Mouse (Mus musculus) embryonic facial prominence, embryonic 11.5 days (tissue): Measurements from ENCODE around the gene Snrpd2. TPM values are rescaled to one million over a fixed set of nuclear protein-coding genes. Genes with fewer than 3 reads are reported as not detected.

Experiments
- ATAC-seq: fragments of 200-750 bp; cut with Nextera tagmentation; replicated peaks from 2 replicates; pipeline ENCODE4 v1.8.0; 2017; ENCODE audit warnings: low read depth; ENCODE audit not compliant: insufficient number of reproducible peaks, low FRiP score, low TSS enrichment
- DNase-seq: peaks from one replicate; pipeline ENCODE4 v3.0.0-alpha.2; 2015; ENCODE audit warnings: low spot score
- H3K27ac ChIP-seq: fragments of 300-500 bp; sonication (generic); replicated peaks from 2 replicates; pipeline ENCODE4 v1.5.1; 2014; ENCODE audit warnings: mild to moderate bottlenecking, low read depth, low read length, control low read depth
- H3K27me3 ChIP-seq: fragments of 300-500 bp; sonication (generic); 2 replicates; pipeline ENCODE4 v1.6.1; 2014; ENCODE audit warnings: mild to moderate bottlenecking, low read length, moderate library complexity, mixed read lengths; ENCODE audit not compliant: control insufficient read depth, insufficient read depth
- H3K36me3 ChIP-seq: fragments of 300-500 bp; sonication (generic); replicated peaks from 2 replicates; pipeline ENCODE4 v1.6.1; 2014; ENCODE audit warnings: low read depth, mild to moderate bottlenecking, low read length, moderate library complexity, mixed read lengths; ENCODE audit not compliant: control insufficient read depth, insufficient read depth
- H3K4me1 ChIP-seq: fragments of 300-500 bp; sonication (generic); 2 replicates; pipeline ENCODE4 v1.6.1; 2014; ENCODE audit warnings: low read length, mixed read lengths; ENCODE audit not compliant: control insufficient read depth, insufficient read depth
- H3K4me2 ChIP-seq: fragments of 300-500 bp; sonication (generic); 2 replicates; pipeline ENCODE4 v1.6.1; 2014; ENCODE audit warnings: low read depth, mild to moderate bottlenecking, control low read depth, low read length, moderate library complexity
- H3K4me3 ChIP-seq: fragments of 300-500 bp; sonication (generic); 2 replicates; pipeline ENCODE4 v1.5.1; 2014; ENCODE audit warnings: low read depth, low read length, control low read depth
- H3K9ac ChIP-seq: fragments of 300-500 bp; sonication (generic); replicated peaks from 2 replicates; pipeline ENCODE4 v1.6.1; 2014; ENCODE audit warnings: mild to moderate bottlenecking, control low read depth, low read length
- H3K9me3 ChIP-seq: fragments of 300-500 bp; sonication (generic); replicated peaks from 2 replicates; pipeline ENCODE4 v1.6.1; 2016; ENCODE audit warnings: mild to moderate bottlenecking, low read length, inconsistent platforms, mixed read lengths; ENCODE audit not compliant: control insufficient read depth
- WGBS: fragments of 180-500 bp; shearing (Covaris S2); extraction: QIAGEN DNeasy Blood & Tissue Kit; methylation state at CpG from one replicate; pipeline ENCODE4 v1.1.7; 2014; 5-methylcytosine and 5-hydroxymethylcytosine counted together
- polyA plus RNA-seq: library from polyadenylated mRNA; unstranded; fragments of >200 nt; fragmentation: Nextera tagmentation; extraction: Ambion mirVana; gene quantifications from 2 replicates; pipeline ENCODE4 v1.2.1, GENCODE M21; 2014

Snrpd2 gene
- polyA plus RNA-seq, 1 experiment from 2014 or later, result 157 TPM

DNA sequence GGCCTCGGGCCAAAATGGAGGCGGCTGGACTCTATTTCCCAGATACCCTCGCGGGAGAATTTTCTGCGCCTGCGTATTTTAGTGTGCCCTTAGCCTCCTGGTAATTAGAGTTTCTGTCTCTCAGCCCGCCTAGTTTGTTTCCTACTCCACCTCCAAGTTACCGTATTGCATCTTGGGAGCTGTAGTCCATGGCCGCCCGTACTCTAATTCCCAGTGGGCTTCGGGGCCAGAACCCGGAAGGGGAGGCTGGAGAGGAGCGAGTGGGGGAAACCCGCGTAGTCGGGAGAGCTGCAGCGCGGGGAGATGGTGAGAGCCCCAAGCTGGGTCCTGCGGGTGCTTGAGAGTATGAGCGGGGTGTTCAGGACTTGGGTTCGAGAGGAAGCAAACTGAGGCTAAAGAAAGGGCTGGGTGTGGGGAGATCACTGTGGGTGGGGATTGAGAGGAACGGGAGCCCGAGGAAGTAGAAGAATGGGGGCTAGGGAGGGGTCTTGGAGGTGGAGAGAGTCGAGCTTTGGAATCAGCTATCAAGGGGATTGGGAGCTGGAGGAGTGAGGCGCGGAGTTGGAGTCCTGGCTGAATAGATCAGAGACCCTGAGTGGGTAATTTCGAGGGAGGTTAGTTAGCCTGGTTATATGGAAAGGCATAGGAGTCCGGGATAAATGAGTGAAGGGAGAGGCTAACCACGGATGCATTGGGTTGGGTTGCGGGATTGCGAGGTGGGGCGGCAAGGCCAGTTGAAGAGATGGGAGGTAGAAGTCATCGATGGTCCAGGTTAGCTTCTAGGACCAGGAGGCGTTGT, 29.7 kb upstream of the Snrpd2 start, which contains the start of gene Fbxo46:
Gene Fbxo46, plus strand, starts transcription at position 229 of the 799 bp plus-strand sequence.
- Histone ChIP-seq H3K4me3 (peak within 1 kb of the TSS; percentile 60), H3K27ac (no peak within 1 kb of the TSS), H3K9me3 (no peaks in the 10 kb centered on the region), H3K9ac (peak within 1 kb of the TSS; percentile 77), H3K4me1 (no peaks in the 10 kb centered on the region), H3K4me2 (peak within 1 kb of the TSS; percentile 70), H3K36me3 (no peaks in the 10 kb centered on the region), H3K27me3 (no peaks in the 10 kb centered on the region)
- DNase-seq (peak; percentile 99), ATAC-seq (peak; percentile 91)
- 3% methylated on average over 34 of the region's 34 CpGs for WGBS

DNA sequence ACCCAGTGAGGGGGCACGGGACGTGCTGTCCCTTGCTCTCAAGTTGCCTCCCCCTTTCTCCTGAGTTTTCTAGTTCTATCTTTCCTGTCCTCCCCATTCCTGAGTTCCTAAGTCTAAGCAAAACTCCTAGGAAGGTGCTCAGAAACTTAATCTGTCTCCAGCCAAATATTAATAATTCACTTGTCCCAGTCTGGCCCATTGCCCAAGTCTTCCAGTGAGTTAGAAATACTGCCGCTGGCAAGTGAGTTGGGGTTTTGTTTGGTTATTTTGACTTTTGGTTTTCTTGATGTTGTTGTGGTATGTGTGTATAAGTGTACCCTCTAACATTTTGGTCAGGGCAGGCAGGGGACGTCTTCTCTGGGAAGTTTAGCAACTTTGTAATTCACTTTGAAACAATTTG, 27.8 kb upstream of the Snrpd2 start:
- 98% methylated on average over 4 of the region's 4 CpGs for WGBS
- H3K4me1 ChIP-seq, result no peaks in the 10 kb centered on the region
- no peak for ATAC-seq
- H3K9me3 ChIP-seq, result no peaks in the 10 kb centered on the region
- no peak overlapping the region for H3K4me3 ChIP-seq
- H3K27ac ChIP-seq, result no peak overlapping the region
- H3K4me2 ChIP-seq, result no peak overlapping the region
- no peaks in the 10 kb centered on the region for H3K27me3 ChIP-seq
- H3K9ac ChIP-seq, result no peak overlapping the region
- no peaks in the 10 kb centered on the region for H3K36me3 ChIP-seq
- no peak for DNase-seq

DNA sequence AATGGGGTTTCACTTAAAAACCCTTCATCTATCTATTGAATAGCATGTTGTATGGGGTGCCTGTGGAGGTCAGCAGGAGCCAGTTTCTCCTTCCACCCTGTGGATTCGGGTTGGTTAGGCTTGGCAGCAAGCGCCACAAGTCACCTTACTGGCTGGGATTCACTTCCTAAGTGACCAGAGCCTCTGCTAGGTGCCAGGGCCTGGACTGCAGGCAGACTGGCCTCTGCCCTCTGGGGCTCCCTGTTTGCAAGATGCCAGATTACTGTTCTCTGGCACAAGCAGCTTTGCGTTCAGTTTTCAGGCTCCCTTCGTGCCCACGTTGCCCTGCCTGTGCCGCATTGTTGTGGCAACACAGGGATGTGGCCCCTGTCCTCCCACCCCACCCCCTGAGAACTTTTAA, 24.8 kb upstream of the Snrpd2 start:
- no peaks in the 10 kb centered on the region for H3K4me1 ChIP-seq

DNA sequence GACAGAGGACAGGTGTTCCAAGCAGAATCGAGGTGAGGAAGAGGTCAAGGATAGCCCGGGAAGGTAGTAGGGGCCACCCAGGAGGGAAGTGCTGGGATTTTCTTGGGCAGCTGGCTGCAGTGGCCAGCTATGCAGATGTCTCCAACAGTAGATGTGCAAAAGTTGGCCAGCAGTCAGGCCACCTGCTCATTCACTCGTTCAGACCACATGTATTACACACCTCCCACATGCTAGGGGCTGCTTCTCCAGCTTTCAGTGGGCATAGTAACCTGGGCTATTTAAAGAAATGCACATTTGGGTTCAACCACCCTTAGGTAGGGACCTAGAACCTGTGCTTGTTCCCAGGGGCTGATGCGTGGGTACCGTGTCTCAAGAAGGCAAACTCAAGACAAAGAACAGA, 21.8 kb upstream of the Snrpd2 start:
- Histone ChIP-seq H3K9me3 (no peaks in the 10 kb centered on the region), H3K27me3 (no peaks in the 10 kb centered on the region), H3K9ac (no peak overlapping the region), H3K4me2 (no peak overlapping the region), H3K4me1 (no peaks in the 10 kb centered on the region), H3K27ac (no peak overlapping the region), H3K4me3 (no peak overlapping the region), H3K36me3 (no peaks in the 10 kb centered on the region)
- ATAC-seq (no peak), DNase-seq (no peak)
- WGBS, result 89% methylated on average over 5 of the region's 5 CpGs

More for the DNA sequence above, 24.8 kb upstream of the Snrpd2 start:
- WGBS, result 86% methylated on average over 6 of the region's 6 CpGs
- H3K27ac ChIP-seq, result no peak overlapping the region
- H3K4me2 ChIP-seq, result no peak overlapping the region
- no peaks in the 10 kb centered on the region for H3K36me3 ChIP-seq
- no peak for ATAC-seq
- H3K27me3 ChIP-seq, result no peaks in the 10 kb centered on the region
- no peak overlapping the region for H3K4me3 ChIP-seq
- H3K9me3 ChIP-seq, result no peaks in the 10 kb centered on the region
- DNase-seq, result no peak
- no peak overlapping the region for H3K9ac ChIP-seq

DNA sequence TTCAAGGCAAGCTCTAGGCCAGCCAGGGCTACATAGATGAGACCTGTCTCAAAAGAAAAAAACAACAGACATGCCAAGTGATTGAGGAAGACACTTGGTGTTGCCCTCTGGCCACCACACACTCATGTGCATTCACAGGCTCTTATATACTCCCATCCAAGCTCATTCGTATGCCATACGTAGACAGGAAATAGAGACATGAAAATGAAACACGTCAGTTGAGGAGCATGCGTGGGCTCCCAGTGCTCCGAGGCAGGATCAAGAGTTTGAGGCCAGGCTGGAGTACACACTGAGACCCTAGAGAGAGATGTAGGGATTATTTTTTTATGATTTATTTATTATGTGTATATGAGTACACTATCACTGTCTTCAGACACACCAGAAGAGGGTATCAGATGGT, 20.1 kb upstream of the Snrpd2 start:
- H3K4me3 ChIP-seq, result no peak overlapping the region
- no peaks in the 10 kb centered on the region for H3K27me3 ChIP-seq
- no peak overlapping the region for H3K27ac ChIP-seq
- no peak overlapping the region for H3K4me2 ChIP-seq
- no peak overlapping the region for H3K9ac ChIP-seq
- no peak for ATAC-seq
- H3K36me3 ChIP-seq, result no peaks in the 10 kb centered on the region
- WGBS, result 94% methylated on average over 5 of the region's 5 CpGs
- H3K9me3 ChIP-seq, result no peaks in the 10 kb centered on the region
- no peak for DNase-seq
- H3K4me1 ChIP-seq, result no peaks in the 10 kb centered on the region

DNA sequence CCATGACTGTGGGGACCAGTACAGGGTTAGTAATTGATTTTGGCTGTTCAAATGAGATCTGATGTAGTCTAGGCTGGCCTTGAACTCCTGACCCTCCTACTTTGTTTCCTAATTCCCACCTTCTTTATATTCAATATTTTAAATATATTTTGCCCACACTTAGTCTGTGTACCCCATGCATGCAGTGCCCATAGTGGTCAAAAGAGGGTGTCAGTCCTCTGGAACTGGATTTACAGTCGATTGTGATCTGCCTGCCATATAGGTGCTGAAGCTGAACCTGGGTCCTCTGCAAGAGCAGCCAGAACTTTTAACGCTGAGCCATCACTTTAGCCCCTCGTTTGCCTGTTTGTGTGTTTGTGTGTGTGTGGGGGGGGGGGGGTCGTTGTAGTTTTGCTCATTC, 18.9 kb upstream of the Snrpd2 start:
- ATAC-seq, result no peak
- H3K4me2 ChIP-seq, result no peak overlapping the region; the same call in 1 of the 2 replicates
- DNase-seq, result no peak
- H3K9ac ChIP-seq, result no peak overlapping the region
- no peaks in the 10 kb centered on the region for H3K4me1 ChIP-seq
- 36% methylated on average over 4 of the region's 4 CpGs for WGBS
- no peak overlapping the region for H3K27ac ChIP-seq
- H3K27me3 ChIP-seq, result no peaks in the 10 kb centered on the region
- H3K9me3 ChIP-seq, result no peaks in the 10 kb centered on the region
- peak overlapping the region; percentile 38 for H3K4me3 ChIP-seq
- H3K36me3 ChIP-seq, result no peaks in the 10 kb centered on the region; the same call in 1 of the 2 replicates

DNA sequence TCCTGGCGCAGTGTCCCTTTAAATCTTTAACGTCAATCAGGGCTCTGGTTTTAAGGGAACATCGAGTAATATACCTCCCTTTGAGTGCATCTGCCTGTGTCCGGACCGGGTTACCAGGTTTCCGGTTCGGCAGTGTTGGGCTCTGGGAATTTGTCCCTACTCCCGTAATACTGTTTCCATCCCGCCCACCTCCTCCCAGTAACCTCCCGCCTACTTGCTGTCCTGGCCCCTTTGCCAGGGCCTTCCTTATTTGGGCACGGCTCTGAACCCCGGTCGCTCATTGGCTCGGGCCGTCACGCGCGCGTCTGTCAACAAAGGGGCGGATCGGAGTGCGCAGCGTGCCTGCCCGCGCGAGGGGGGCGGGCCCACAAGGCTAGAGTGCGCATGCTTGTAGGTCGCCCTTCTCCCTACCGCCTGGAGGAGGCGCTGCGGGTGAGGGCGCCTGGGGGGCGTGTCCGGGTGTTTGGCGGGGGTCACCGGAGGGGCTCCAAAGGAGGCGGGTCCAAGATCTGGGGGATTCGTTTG, 18.1 kb upstream of the Snrpd2 start:
- H3K36me3 ChIP-seq, result peaks cover 3% of the 10 kb centered on the region; the same call in 1 of the 2 replicates
- ATAC-seq, result peak; percentile 98
- no peaks in the 10 kb centered on the region for H3K27me3 ChIP-seq

DNA sequence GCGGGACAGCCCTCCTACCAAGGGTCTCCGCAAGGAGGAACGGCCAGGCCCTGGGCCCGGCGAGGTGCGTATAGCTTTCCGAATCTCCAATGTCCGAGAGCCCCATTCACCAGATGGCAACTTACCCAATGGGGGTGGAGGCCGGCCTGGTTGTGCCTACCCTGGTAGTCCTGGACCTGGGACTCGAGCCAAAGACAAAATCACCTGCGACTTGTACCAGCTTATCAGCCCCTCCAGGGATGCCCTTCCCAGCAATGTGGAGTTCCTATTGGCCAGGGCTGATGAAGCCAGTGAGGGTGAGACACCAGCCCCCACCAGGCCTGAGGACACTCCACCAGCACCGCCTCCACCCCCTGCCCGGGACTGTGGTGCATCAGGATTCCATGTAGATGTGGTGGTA, 13.4 kb upstream of the Snrpd2 start:
- ATAC-seq, result no peak
- H3K4me2 ChIP-seq, result no peak overlapping the region
- no peaks in the 10 kb centered on the region for H3K27me3 ChIP-seq
- H3K4me1 ChIP-seq, result no peaks in the 10 kb centered on the region
- no peak overlapping the region for H3K27ac ChIP-seq
- peaks cover 7% of the 10 kb centered on the region for H3K36me3 ChIP-seq
- no peak for DNase-seq
- WGBS, result 95% methylated on average over 13 of the region's 13 CpGs
- H3K9me3 ChIP-seq, result no peaks in the 10 kb centered on the region
- no peak overlapping the region for H3K4me3 ChIP-seq
- no peak overlapping the region for H3K9ac ChIP-seq

More for the DNA sequence above, 18.1 kb upstream of the Snrpd2 start:
- DNase-seq, result peak; percentile 98
- H3K4me3 ChIP-seq, result peak overlapping the region; percentile 38
- H3K9me3 ChIP-seq, result no peaks in the 10 kb centered on the region
- peak overlapping the region; percentile 60 for H3K4me2 ChIP-seq
- WGBS, result under 1% methylated on average over 39 of the region's 39 CpGs
- H3K4me1 ChIP-seq, result no peaks in the 10 kb centered on the region
- peak overlapping the region; percentile 50 for H3K9ac ChIP-seq
- peak overlapping the region; percentile 56; the same call in 1 of the 2 replicates for H3K27ac ChIP-seq
